Mouse (Mus musculus): ENCODE measurements around the gene Rapsn. TPM values are rescaled to one million over a fixed set of nuclear protein-coding genes. Genes with fewer than 3 reads are reported as not detected.

The Rapsn gene
- polyA plus RNA-seq, 1 experiment from 2014 or later, result 3.0 TPM

- WGBS, result 17% methylated on average over 12 of the region's 12 CpGs
- Histone ChIP-seq H3K4me1 (ENCODE audit: insufficient read depth, low read length) (peaks cover 4% of the 10 kb centered on the region; the same call in 1 of the 2 replicates), H3K9ac (replicated peaks; ENCODE audit: low read length) (peak overlapping the region; percentile 71; the same call in 1 of the 2 replicates), H3K27ac (ENCODE audit: low read length) (no peak overlapping the region), H3K36me3 (ENCODE audit: insufficient read depth, low read length) (no peaks in the 10 kb centered on the region), H3K27me3 (ENCODE audit: insufficient read depth, low read length) (no peaks in the 10 kb centered on the region), H3K4me2 (replicated peaks; ENCODE audit: low read depth, low read length) (peak overlapping the region; percentile 86), H3K9me3 (ENCODE audit: low read length) (no peaks in the 10 kb centered on the region), H3K4me3 (ENCODE audit: low read length) (peak overlapping the region; percentile 55)
- ATAC-seq (ENCODE audit: low FRiP score, low TSS enrichment), result no peak
Observed at GRCm38 (mm10) chr2:91077957-91078313, 42.5 kb downstream of the Rapsn start.

DNA sequence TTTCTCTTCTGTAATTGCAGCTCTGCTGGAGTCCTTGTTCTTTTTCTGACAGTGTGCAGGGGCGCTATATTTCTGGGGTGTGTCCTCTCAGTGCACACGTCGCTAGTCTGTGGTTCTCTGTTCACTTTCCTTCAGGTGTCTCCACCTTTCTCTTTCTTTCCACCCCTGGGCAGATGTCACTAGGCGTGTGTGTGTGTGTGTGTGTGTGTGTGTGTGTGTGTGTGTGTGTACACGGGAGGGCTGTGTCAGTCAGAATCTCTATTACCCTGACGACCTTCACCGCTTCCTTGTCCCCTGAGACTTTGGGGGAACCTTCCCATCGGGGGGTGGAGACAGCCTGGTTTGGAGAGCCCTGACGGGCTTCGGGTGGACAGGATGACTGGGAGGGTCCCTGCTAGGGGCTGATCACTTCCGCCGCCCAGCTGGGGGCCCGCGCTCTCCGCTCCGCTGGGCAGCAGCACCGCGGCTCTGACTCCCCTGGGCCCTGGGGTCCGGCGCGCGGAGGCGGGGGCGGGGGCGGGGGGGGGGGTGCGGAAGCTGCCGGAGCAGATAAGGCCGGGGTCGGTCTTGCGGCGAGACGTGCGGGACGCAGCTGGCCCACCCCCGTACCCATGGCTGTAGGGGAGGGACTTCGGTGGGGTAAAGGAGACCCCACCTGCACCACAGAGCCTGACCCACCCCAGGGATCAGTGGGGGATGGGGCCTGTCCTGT, 43.0 kb downstream of the Rapsn start:
- Histone ChIP-seq H3K4me3 (ENCODE audit: low read length) (peak overlapping the region; percentile 55), H3K9ac (replicated peaks; ENCODE audit: low read length) (peak overlapping the region; percentile 71), H3K9me3 (ENCODE audit: low read length) (no peaks in the 10 kb centered on the region), H3K36me3 (ENCODE audit: insufficient read depth, low read length) (no peaks in the 10 kb centered on the region), H3K4me2 (replicated peaks; ENCODE audit: low read depth, low read length) (peak overlapping the region; percentile 86), H3K4me1 (ENCODE audit: insufficient read depth, low read length) (peaks cover 4% of the 10 kb centered on the region; the same call in 1 of the 2 replicates), H3K27ac (ENCODE audit: low read length) (no peak overlapping the region), H3K27me3 (ENCODE audit: insufficient read depth, low read length) (no peaks in the 10 kb centered on the region)
- WGBS, result under 1% methylated on average over 34 of the region's 36 CpGs
- ATAC-seq (ENCODE audit: low FRiP score, low TSS enrichment), result peak; percentile 90

- Histone ChIP-seq H3K9me3 (ENCODE audit: low read length) (no peaks in the 10 kb centered on the region), H3K27me3 (ENCODE audit: insufficient read depth, low read length) (no peaks in the 10 kb centered on the region), H3K4me3 (ENCODE audit: low read length) (peak overlapping the region; percentile 55), H3K4me2 (replicated peaks; ENCODE audit: low read depth, low read length) (peak overlapping the region; percentile 86), H3K9ac (replicated peaks; ENCODE audit: low read length) (peak overlapping the region; percentile 71), H3K4me1 (ENCODE audit: insufficient read depth, low read length) (peaks cover 4% of the 10 kb centered on the region; the same call in 1 of the 2 replicates), H3K36me3 (ENCODE audit: insufficient read depth, low read length) (no peaks in the 10 kb centered on the region), H3K27ac (ENCODE audit: low read length) (no peak overlapping the region)
- 21% methylated on average over 5 of the region's 5 CpGs for WGBS
- ATAC-seq (ENCODE audit: low FRiP score, low TSS enrichment), result no peak
Observed at GRCm38 (mm10) chr2:91079026-91079384, 43.6 kb downstream of the Rapsn start.

GRCm38 (mm10) chr2:91080784-91081513, 45.5 kb downstream of the Rapsn start:
- H3K36me3 ChIP-seq (ENCODE audit: insufficient read depth, low read length), result no peaks in the 10 kb centered on the region
- WGBS, result 82% methylated on average over 8 of the region's 8 CpGs
- peaks cover 4% of the 10 kb centered on the region; the same call in 1 of the 2 replicates for H3K4me1 ChIP-seq (ENCODE audit: insufficient read depth, low read length)
- H3K4me2 ChIP-seq (replicated peaks; ENCODE audit: low read depth, low read length), result no peak overlapping the region
- H3K27ac ChIP-seq (ENCODE audit: low read length), result no peak overlapping the region
- H3K9ac ChIP-seq (replicated peaks; ENCODE audit: low read length), result no peak overlapping the region
- no peak overlapping the region for H3K4me3 ChIP-seq (ENCODE audit: low read length)
- no peak for ATAC-seq (ENCODE audit: low FRiP score, low TSS enrichment)
- no peaks in the 10 kb centered on the region for H3K27me3 ChIP-seq (ENCODE audit: insufficient read depth, low read length)
- no peaks in the 10 kb centered on the region for H3K9me3 ChIP-seq (ENCODE audit: low read length)

- ATAC-seq (ENCODE audit: low FRiP score, low TSS enrichment), result no peak
- Histone ChIP-seq H3K27ac (ENCODE audit: low read length) (no peak within 1 kb of the TSS), H3K36me3 (ENCODE audit: insufficient read depth, low read length) (no peaks in the 10 kb centered on the region), H3K9me3 (ENCODE audit: low read length) (no peaks in the 10 kb centered on the region), H3K4me1 (ENCODE audit: insufficient read depth, low read length) (peaks cover 4% of the 10 kb centered on the region; the same call in 1 of the 2 replicates), H3K4me3 (ENCODE audit: low read length) (no peak within 1 kb of the TSS), H3K27me3 (ENCODE audit: insufficient read depth, low read length) (no peaks in the 10 kb centered on the region), H3K9ac (replicated peaks; ENCODE audit: low read length) (0 out of 2 replicates have a peak within 1 kb of the TSS, but pooled peaks have one; percentile 2), H3K4me2 (replicated peaks; ENCODE audit: low read depth, low read length) (no peak within 1 kb of the TSS)
- 66% methylated on average over 13 of the region's 13 CpGs for WGBS
Observed at GRCm38 (mm10) chr2:91081775-91082695, 46.6 kb downstream of the Rapsn start, which contains the start of gene Spi1. TSS of gene Spi1 (plus strand) at chr2:91082390.

GRCm38 (mm10) chr2:91082844-91083243, 47.4 kb downstream of the Rapsn start:
- no peaks in the 10 kb centered on the region for H3K36me3 ChIP-seq (ENCODE audit: insufficient read depth, low read length)
- 56% methylated on average over 11 of the region's 11 CpGs for WGBS
- H3K4me2 ChIP-seq (replicated peaks; ENCODE audit: low read depth, low read length), result no peak overlapping the region
- H3K9me3 ChIP-seq (ENCODE audit: low read length), result no peaks in the 10 kb centered on the region
- ATAC-seq (ENCODE audit: low FRiP score, low TSS enrichment), result peak; percentile 22
- H3K27ac ChIP-seq (ENCODE audit: low read length), result no peak overlapping the region
- peaks cover 4% of the 10 kb centered on the region; the same call in 1 of the 2 replicates for H3K4me1 ChIP-seq (ENCODE audit: insufficient read depth, low read length)
- no peak overlapping the region for H3K4me3 ChIP-seq (ENCODE audit: low read length)
- H3K27me3 ChIP-seq (ENCODE audit: insufficient read depth, low read length), result no peaks in the 10 kb centered on the region
- H3K9ac ChIP-seq (replicated peaks; ENCODE audit: low read length), result 0 out of 2 replicates have a peak overlapping the region, but pooled peaks have one; percentile 2

DNA sequence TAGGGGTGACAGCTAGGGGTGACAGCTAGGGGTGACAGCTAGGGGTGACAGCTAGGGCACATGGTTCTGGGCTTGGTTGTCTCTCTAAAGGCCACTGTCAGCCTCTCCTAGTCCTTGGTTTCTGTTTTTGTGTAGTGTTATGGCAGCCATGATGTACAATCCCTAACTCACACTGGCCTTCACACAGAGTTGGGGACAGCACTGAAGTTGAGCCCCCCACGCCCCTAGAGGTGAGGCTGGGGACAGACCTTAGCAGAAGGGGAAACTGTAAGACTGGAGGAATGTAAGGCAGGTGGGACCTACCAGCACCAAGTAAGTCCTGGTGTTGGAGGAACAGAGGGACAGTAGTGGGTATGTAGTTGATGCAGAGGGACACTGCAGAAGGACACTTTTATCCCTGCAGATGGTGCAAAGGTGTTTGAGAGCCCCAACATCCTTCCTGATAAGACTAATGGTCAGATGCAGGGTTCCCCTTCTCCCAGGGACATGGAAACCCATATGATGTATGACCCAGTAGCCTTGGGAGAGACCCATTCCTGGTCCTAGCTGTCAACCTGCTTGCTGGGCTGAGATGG, 48.0 kb downstream of the Rapsn start:
- ATAC-seq (ENCODE audit: low FRiP score, low TSS enrichment), result no peak
- WGBS, result 77% methylated on average over 1 of the region's 1 CpGs
- Histone ChIP-seq H3K4me3 (ENCODE audit: low read length) (no peak overlapping the region), H3K4me1 (ENCODE audit: insufficient read depth, low read length) (peaks cover 4% of the 10 kb centered on the region; the same call in 1 of the 2 replicates), H3K4me2 (replicated peaks; ENCODE audit: low read depth, low read length) (no peak overlapping the region), H3K36me3 (ENCODE audit: insufficient read depth, low read length) (no peaks in the 10 kb centered on the region), H3K9me3 (ENCODE audit: low read length) (no peaks in the 10 kb centered on the region), H3K27ac (ENCODE audit: low read length) (no peak overlapping the region), H3K27me3 (ENCODE audit: insufficient read depth, low read length) (no peaks in the 10 kb centered on the region), H3K9ac (replicated peaks; ENCODE audit: low read length) (no peak overlapping the region)

DNA sequence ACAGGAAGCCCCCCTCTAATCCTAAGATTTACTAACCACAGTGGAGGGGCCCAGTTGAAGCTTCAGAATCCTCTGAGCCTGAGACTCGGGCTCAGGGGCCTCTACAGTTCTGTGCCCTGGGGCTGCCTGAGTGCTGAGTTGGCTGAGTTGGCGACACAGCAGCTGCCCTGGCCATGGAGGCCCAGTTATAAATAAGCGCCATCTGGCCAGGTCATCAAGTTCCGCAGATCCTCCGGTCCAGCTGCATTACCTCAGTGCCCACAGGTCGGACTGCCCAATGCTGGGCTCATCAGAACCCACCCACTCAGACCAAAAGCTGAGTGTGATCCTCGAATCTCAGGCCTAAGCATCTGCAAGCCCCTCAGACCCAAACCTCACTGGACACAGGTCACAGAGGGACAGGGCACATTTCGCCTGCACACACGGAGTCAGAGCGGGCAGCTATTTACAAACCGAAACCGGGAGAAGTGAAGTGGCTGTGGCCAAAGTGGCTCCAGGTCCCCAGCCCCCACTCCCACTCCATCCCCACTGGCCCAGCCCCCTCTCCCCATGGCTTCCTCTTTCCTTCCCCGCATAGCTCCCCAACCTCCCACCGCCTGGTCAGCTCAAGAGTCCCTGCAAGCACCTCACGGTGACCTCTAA, 48.9 kb downstream of the Rapsn start:
- no peak overlapping the region for H3K27ac ChIP-seq (ENCODE audit: low read length)
- no peaks in the 10 kb centered on the region for H3K36me3 ChIP-seq (ENCODE audit: insufficient read depth, low read length)
- no peak overlapping the region for H3K4me2 ChIP-seq (replicated peaks; ENCODE audit: low read depth, low read length)
- H3K9me3 ChIP-seq (ENCODE audit: low read length), result no peaks in the 10 kb centered on the region
- WGBS, result 74% methylated on average over 15 of the region's 15 CpGs
- no peaks in the 10 kb centered on the region for H3K4me1 ChIP-seq (ENCODE audit: insufficient read depth, low read length)
- no peaks in the 10 kb centered on the region for H3K27me3 ChIP-seq (ENCODE audit: insufficient read depth, low read length)
- no peak for ATAC-seq (ENCODE audit: low FRiP score, low TSS enrichment)
- H3K9ac ChIP-seq (replicated peaks; ENCODE audit: low read length), result no peak overlapping the region
- no peak overlapping the region for H3K4me3 ChIP-seq (ENCODE audit: low read length)

All from kidney, embryonic 16.5 days (tissue).